Mouse (Mus musculus) lung, postnatal 0 days (tissue): ENCODE measurements at regions not wholly inside any gene's neighbourhood (a gene's known extent, or its start where the extent isn't known, plus 50 kb on each side); places are given as distances from the start of the nearest gene placed in this dataset.

Source experiments
- CTCF ChIP-seq: IDR thresholded peaks from 2 replicates; pipeline ENCODE4 v1.5.1; 2016; ENCODE audit warnings: antibody characterized with exemption, mild to moderate bottlenecking
- EP300 ChIP-seq: IDR thresholded peaks from 2 replicates; pipeline ENCODE4 v1.6.1; 2016; ENCODE audit warnings: antibody characterized with exemption, mild to moderate bottlenecking, control low read depth

- peak; percentile 98 for TF ChIP-seq CTCF
- no peak for TF ChIP-seq EP300
These were observed 64.0 kb downstream of the Cmpk2 start for GRCm38 (mm10) chr12:26532823-26533640.
